Mouse (Mus musculus) liver, adult 2 months (tissue): ENCODE data around the gene Hfe.

Experiments used
- CTCF ChIP-seq: fragments of 200-500 bp; IDR thresholded peaks from 2 replicates; pipeline ENCODE4 v1.5.1; 2011; ENCODE audit warnings: low read depth, low read length, control low read depth
- POLR2A ChIP-seq: fragments of 200-500 bp; IDR thresholded peaks from 2 replicates; pipeline ENCODE4 v1.6.1; 2011; ENCODE audit warnings: low read length, control low read depth; ENCODE audit not compliant: insufficient read depth; ENCODE audit errors: extremely low read depth

GRCm38 (mm10) chr13:23743215-23743614, 32.6 kb upstream of the Hfe start:
- TF ChIP-seq POLR2A (no peak), CTCF (no peak)
